Mouse (Mus musculus) brain, embryonic 18.5 days (tissue): ENCODE measurements around the gene Pan3.
"Not testable (repeated sequence)": the region's sequence is repeated elsewhere in the genome, so short reads cannot be mapped to it uniquely, and the experiment has no call there.

Experiments
- DNase-seq: peaks from one replicate; pipeline ENCODE4 v3.0.0-alpha.2; 2012; ENCODE audit warnings: low read depth, low spot score

Pan3 gene

GRCm38 (mm10) chr5:147551879-147552627 lies 122.1 kb downstream of the Pan3 start:
- no peak for DNase-seq

- not testable (repeated sequence) for DNase-seq
These were observed 127.7 kb downstream of the Pan3 start for GRCm38 (mm10) chr5:147557641-147558040.

- DNase-seq: no peak
These were observed 133.7 kb downstream of the Pan3 start for GRCm38 (mm10) chr5:147563511-147564139.

GRCm38 (mm10) chr5:147564140-147564590 lies 134.2 kb downstream of the Pan3 start:
- no peak for DNase-seq

GRCm38 (mm10) chr5:147565444-147565843 lies 135.5 kb downstream of the Pan3 start:
- no peak for DNase-seq

- no peak for DNase-seq
These were observed 136.4 kb downstream of the Pan3 start for GRCm38 (mm10) chr5:147566335-147566734.

- DNase-seq: no peak
These were observed 142.7 kb downstream of the Pan3 start for GRCm38 (mm10) chr5:147572695-147573094.

- DNase-seq: no peak
These were observed 143.6 kb downstream of the Pan3 start for GRCm38 (mm10) chr5:147573555-147573954.

- DNase-seq: no peak
These were observed 144.6 kb downstream of the Pan3 start for GRCm38 (mm10) chr5:147574517-147574916.

GRCm38 (mm10) chr5:147577003-147577402 lies 147.0 kb downstream of the Pan3 start:
- DNase-seq: no peak

- no peak for DNase-seq
These were observed 149.2 kb downstream of the Pan3 start for GRCm38 (mm10) chr5:147579148-147579547.

- no peak for DNase-seq
These were observed 149.7 kb downstream of the Pan3 start for GRCm38 (mm10) chr5:147579691-147580090.

- no peak for DNase-seq
These were observed 150.2 kb downstream of the Pan3 start for GRCm38 (mm10) chr5:147580181-147580580.

GRCm38 (mm10) chr5:147583702-147584298 lies 153.8 kb downstream of the Pan3 start:
- peak; percentile 20 for DNase-seq

- no peak for DNase-seq
These were observed 154.7 kb downstream of the Pan3 start for GRCm38 (mm10) chr5:147584648-147585047.

- DNase-seq: no peak
These were observed 155.1 kb downstream of the Pan3 start for GRCm38 (mm10) chr5:147585070-147585469.

- DNase-seq: no peak
These were observed 159.9 kb downstream of the Pan3 start for GRCm38 (mm10) chr5:147589814-147590213.

GRCm38 (mm10) chr5:147597825-147598224 lies 167.9 kb downstream of the Pan3 start:
- no peak for DNase-seq
